Mouse (Mus musculus) CH12F3 (cell line): ENCODE measurements around the gene Rgs16.
"Not testable (repeated sequence)": the region's sequence is repeated elsewhere in the genome, so short reads cannot be mapped to it uniquely, and the experiment has no call there.

ENCODE experiments used
- in situ Hi-C: fragments of 300-500 bp; cut with MboI; formaldehyde crosslinking; loops from 2 replicates; pipeline ENCODE4 v1.14.3; 2020; ENCODE audit warnings: low sequenced_read_pairs

Rgs16 gene

DNA sequence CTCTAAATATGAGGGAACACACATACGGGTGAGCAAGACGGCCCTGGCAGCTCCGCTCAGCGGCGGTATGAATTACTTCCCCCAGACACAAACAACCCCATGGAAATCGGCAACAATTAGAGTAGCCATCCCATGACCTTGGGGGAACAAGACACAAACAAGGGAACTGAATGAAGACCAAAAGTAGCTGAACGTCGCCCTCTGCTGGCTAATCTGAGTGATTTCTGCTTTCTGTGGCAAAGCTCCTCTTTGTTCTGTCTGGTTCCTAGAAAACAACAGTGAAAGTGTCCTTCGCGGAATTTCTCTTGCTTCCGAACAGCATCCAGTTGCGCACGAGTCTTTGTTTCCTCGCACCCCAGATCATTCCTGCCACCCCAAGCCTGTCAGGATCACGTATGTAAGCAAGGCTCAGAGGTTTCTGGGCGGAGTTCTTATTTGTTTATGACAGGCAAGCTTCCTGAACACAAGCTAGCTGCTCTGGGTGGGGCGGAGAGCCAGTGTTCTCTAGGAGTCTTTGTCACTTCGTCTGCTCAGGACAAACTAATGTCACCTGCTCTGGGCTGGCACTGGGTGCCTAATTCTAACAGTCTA is 9.2 kb downstream of the Rgs16 start, which contains the start of gene Rnasel:
Gene Rnasel (plus strand): TSS at position 216 of the 591 bp plus-strand sequence.
- in situ Hi-C loops, result loop anchor here (5.0 kb wide), 1 partner anchor 192 kb away; no protein-coding TSS in a partner anchor

DNA sequence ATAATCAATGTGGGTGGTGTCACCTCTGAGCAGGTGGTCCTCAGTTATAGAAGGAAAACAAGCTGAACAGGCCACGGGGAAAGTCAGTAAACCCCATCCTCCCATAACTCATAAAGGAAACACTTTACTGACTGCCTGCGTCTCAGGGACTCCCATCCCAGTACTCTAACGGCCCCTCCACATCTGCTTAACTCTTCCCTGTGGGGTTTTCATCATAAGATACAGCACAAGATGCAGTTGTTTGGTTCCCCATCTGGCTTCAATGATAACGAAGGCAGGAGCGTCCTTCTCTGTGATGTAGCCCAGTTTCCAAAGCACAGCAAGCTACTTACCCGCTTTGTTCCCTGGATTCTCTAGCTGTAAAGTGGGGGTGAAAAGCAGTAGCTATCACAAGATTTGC is 9.9 kb downstream of the Rgs16 start:
- in situ Hi-C loops, result no loop called here

DNA sequence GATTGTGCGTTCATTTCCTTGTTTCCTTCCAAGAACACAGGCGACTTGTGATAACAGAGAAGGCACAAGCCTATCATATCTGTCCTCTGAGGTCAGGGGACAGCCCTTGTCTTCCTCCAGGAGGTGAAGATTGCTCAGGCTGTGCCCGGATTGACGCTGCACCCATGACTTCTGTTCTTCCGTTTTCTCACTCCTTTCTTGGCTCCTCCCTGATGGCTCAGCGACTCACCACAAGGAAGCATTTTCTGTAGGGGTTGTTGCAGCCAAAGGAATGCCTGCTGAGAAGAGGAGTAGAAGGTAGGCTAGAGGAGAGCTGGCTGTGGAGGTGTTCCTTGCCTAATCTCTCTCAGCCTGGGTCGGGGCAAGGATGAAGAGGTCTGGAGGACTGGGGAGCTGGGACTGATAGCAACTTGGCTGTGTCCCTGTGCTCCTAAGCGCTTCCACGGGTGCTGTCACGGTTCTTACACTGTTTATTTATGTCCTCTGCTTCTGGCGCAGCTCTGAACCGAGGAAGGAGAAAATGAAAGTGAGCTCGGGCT is 11.7 kb downstream of the Rgs16 start:
- in situ Hi-C loops, result no loop called here

GRCm38 (mm10) chr1:153752521-153752920 is 12.4 kb downstream of the Rgs16 start:
- in situ Hi-C loops, result no loop called here

- in situ Hi-C loops, result no loop called here
These were observed 13.7 kb downstream of the Rgs16 start for GRCm38 (mm10) chr1:153753725-153754464.

GRCm38 (mm10) chr1:153764136-153764535 is 24.0 kb downstream of the Rgs16 start:
- in situ Hi-C loops, result no loop called here

DNA sequence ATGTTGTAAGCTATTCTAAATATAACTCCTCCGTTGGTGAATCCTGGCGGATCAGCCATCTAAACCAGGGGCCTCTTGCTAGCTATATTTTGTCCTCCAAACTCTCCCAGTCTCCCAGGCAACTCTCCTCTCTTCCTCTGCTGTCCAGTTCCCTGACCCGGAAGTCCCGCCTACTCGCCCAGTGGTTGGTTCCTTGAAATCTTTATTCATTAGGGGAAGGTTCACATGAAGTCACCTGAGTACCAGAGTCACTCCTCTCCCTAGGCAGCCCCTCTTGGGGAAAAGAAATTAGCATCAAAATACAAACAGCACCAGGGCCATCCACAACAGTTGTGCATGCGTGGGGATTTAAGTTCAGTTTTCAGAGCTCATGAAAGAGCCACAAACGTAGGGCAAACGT is 26.1 kb downstream of the Rgs16 start:
- in situ Hi-C loops, result no loop called here

- in situ Hi-C loops, result no loop called here
These were observed 27.1 kb downstream of the Rgs16 start for GRCm38 (mm10) chr1:153767281-153767680.

GRCm38 (mm10) chr1:153768465-153768864 is 28.3 kb downstream of the Rgs16 start:
- in situ Hi-C loops, result no loop called here

GRCm38 (mm10) chr1:153769571-153769970 is 29.4 kb downstream of the Rgs16 start:
- in situ Hi-C loops, result not testable (repeated sequence)

DNA sequence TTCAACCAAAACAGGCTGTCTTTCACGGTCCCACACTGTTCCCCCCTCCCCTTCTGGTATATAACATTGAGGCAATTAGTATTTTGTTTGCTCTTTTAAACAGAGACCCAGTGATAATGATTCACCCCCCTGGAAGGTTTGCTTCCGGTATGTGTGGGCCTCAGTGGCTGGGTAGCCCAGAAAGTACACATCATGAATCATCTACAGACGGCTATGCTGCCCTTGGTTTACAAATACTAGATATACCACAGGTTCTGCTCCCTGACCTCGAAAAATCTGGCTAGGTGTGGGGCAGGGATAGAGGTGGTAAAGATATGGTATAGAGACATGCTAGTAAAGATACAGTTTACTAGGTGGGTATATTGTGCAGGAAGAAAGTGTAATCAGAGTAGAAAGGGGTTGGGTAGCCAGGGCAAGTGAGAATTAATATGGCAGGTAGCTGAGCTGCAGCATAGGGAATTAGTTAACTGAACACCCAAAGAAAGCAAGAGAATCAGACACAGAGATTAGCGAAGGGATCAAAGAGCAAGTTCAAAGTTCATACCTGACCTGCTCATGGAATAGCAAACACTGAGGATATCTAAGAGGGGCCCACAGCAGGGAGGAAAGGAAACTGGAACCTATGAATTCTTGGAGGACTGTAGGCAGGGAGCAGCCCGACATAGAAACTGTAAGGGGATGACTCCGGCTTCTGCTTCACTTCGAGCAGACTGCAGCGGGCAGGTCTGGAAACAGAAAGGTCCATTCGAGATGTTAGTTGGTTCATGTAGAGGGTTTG is 30.0 kb downstream of the Rgs16 start:
- in situ Hi-C loops, result no loop called here

DNA sequence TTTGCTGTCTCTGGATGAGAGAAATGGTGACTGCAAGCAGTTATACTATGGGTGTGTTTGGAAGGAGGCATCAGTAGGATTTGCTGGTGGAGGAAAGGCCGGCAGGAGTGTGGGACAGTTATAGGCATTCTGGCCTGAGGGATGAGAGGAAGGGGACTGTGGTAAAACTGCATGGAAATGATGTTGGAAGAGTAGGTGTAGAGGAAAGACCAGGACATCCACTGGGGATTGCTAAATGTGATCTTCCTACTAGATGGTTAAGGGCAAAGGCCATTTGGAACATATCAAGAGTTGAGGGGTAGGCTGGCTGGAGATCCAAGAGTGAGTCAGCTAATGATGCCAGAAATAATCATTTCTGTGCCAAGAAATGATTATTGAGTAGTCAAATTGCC is 30.6 kb downstream of the Rgs16 start:
- in situ Hi-C loops, result no loop called here

GRCm38 (mm10) chr1:153775174-153775573 is 35.0 kb downstream of the Rgs16 start:
- in situ Hi-C loops, result no loop called here

- in situ Hi-C loops, result no loop called here
These were observed 36.1 kb downstream of the Rgs16 start for GRCm38 (mm10) chr1:153776257-153776656.

DNA sequence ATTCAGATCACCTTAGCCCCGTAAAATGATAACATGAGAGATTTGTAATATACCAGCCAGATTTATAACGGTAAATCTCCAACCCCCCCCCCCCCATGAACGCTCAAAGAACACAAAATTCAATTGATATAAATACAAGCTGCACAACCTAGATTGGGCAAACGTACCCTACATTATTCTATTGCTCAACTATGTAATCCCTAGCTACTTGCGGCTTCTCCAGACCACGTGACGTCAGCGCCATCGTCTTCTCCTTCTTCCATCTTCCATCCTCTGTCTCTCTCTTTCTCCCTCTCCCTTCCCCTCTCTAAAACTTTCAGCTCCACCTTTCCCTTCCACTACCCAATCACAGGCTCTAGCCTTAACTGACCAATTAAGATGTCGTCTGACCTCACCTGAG is 38.1 kb downstream of the Rgs16 start:
- in situ Hi-C loops, result no loop called here

- in situ Hi-C loops, result no loop called here
These were observed 43.2 kb downstream of the Rgs16 start for GRCm38 (mm10) chr1:153783339-153783738.

DNA sequence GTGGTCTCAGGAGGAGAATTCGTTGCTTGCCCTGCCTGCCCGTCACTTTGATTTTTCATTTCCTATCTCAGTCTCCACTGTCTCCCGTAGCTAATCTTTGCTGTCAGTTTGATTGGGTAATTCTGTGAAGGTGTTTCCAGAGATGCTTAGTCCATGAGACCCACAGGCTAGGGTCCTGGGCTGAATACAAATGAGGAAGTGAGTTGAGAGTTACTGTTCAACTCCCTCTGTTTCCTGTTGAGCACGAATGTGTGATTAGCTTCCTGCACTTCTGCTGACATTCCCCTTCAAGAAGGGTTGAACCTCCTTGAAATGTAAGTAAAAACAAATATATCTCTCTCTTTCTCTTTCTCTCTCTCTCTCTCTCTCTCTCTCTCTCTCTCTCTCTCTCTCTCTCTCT is 45.5 kb downstream of the Rgs16 start:
- in situ Hi-C loops, result no loop called here

DNA sequence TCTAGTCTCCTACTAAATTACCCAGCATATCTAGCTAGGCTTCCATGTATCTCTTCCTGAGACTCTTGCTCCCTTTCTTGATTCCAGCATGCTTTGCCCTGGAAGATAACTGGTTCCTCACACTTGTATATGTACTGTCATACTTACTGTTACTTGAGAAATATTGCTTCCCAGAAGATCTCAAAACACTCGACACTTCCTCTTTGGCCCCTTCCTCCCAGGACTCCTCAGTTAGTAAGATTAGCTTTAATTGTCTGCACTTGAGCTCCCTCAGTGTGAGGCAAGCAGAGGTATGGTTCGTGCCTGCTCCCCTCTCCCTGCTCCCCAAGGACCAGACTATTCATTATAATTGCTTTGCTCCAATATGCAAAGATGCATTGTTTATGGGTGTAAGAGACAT is 50.6 kb downstream of the Rgs16 start:
- in situ Hi-C loops, result no loop called here

DNA sequence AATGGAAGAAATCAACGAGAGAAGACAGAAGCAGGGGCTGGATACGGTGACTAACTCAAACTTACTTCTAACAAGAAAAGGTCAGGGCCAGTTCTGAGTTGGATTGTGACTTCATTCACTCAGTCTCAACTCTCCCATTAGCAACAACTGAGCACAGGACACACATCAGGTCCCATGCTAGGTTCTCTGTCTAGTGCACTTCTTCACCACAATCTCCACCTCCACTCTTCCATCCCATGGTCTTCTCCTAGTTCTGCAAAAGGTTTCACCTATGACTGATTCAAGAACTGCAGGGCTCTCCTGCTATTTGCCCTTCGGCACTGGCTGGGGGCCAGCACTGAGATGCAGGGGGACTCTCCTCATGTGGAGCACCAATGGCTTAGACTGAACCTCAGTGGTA is 54.1 kb downstream of the Rgs16 start:
- in situ Hi-C loops, result no loop called here
